Mouse (Mus musculus): ENCODE results near the gene Ap2a2. TPM values are rescaled to one million over a fixed set of nuclear protein-coding genes. Genes with fewer than 3 reads are reported as not detected.
A peak's percentile ranks its signal among the peaks of the same experiment; 100 is the strongest.
"Not testable (repeated sequence)": the region's sequence is repeated elsewhere in the genome, so short reads cannot be mapped to it uniquely, and the experiment has no call there.

Gene Ap2a2
- polyA plus RNA-seq, 1 experiment = 108 TPM

- no peaks in the 10 kb centered on the region for H3K36me3 ChIP-seq (ENCODE audit: control insufficient read depth, insufficient read depth, low read length, poor library complexity, severe bottlenecking)
- H3K9me3 ChIP-seq (replicated peaks; ENCODE audit: control insufficient read depth, insufficient read depth, low read length, poor library complexity, severe bottlenecking) = no peaks in the 10 kb centered on the region
- no peaks in the 10 kb centered on the region for H3K27me3 ChIP-seq (ENCODE audit: control insufficient read depth, insufficient read depth, low read length, poor library complexity, severe bottlenecking)
- H3K4me3 ChIP-seq (ENCODE audit: low read depth, low read length) = no peak overlapping the region
- no peaks in the 10 kb centered on the region for H3K4me1 ChIP-seq (ENCODE audit: control insufficient read depth, insufficient read depth, low read length)
- no peak overlapping the region for H3K9ac ChIP-seq (ENCODE audit: low read depth, poor library complexity, severe bottlenecking)
- TF ChIP-seq POLR2A (IDR thresholded peaks at IDR 0.05; ENCODE audit: insufficient read depth, low read length) (no peak), EP300 (IDR thresholded peaks at IDR 0.05; ENCODE audit: insufficient read depth, low read depth, low read length) (no peak), CTCF (IDR thresholded peaks at IDR 0.05; ENCODE audit: low read depth, low read length) (no peak)
- no peak overlapping the region for H3K27ac ChIP-seq (ENCODE audit: insufficient read depth, low read length)
Observed at GRCm38 (mm10) chr7:141661481-141661880, 99.5 kb downstream of the Ap2a2 start.

GRCm38 (mm10) chr7:141662223-141662622, 100.2 kb downstream of the Ap2a2 start:
- Histone ChIP-seq H3K9me3 (replicated peaks; ENCODE audit: control insufficient read depth, insufficient read depth, low read length, poor library complexity, severe bottlenecking) (no peaks in the 10 kb centered on the region), H3K27me3 (ENCODE audit: control insufficient read depth, insufficient read depth, low read length, poor library complexity, severe bottlenecking) (no peaks in the 10 kb centered on the region), H3K4me1 (ENCODE audit: control insufficient read depth, insufficient read depth, low read length) (no peaks in the 10 kb centered on the region), H3K4me3 (ENCODE audit: low read depth, low read length) (no peak overlapping the region), H3K27ac (ENCODE audit: insufficient read depth, low read length) (no peak overlapping the region), H3K9ac (ENCODE audit: low read depth, poor library complexity, severe bottlenecking) (no peak overlapping the region), H3K36me3 (ENCODE audit: control insufficient read depth, insufficient read depth, low read length, poor library complexity, severe bottlenecking) (no peaks in the 10 kb centered on the region)
- TF ChIP-seq EP300 (IDR thresholded peaks at IDR 0.05; ENCODE audit: insufficient read depth, low read depth, low read length) (no peak), POLR2A (IDR thresholded peaks at IDR 0.05; ENCODE audit: insufficient read depth, low read length) (no peak), CTCF (IDR thresholded peaks at IDR 0.05; ENCODE audit: low read depth, low read length) (no peak)

DNA sequence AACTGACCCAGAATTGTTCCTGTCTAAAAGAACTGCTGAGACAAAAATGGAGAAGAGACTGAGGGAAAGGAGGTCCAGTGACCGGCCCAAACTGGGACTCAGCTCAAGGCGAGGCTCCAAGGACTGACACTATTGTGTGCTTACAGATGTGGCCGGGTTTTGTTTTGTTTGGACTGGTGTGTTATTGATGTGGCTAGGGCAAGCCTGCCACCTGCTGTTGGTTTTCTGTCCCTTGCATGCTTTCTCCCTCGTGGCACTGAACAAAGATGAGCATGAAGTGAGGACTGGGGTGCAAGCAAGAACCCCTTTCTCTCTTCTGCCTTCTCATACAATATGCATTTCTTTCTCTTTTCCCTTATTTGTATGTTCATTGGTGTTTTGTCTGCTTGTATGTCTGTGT, 104.2 kb downstream of the Ap2a2 start:
- Histone ChIP-seq H3K27ac (ENCODE audit: insufficient read depth, low read length) (no peak overlapping the region), H3K4me1 (ENCODE audit: control insufficient read depth, insufficient read depth, low read length) (no peaks in the 10 kb centered on the region), H3K9me3 (replicated peaks; ENCODE audit: control insufficient read depth, insufficient read depth, low read length, poor library complexity, severe bottlenecking) (no peaks in the 10 kb centered on the region), H3K9ac (ENCODE audit: low read depth, poor library complexity, severe bottlenecking) (no peak overlapping the region), H3K27me3 (ENCODE audit: control insufficient read depth, insufficient read depth, low read length, poor library complexity, severe bottlenecking) (no peaks in the 10 kb centered on the region), H3K4me3 (ENCODE audit: low read depth, low read length) (no peak overlapping the region), H3K36me3 (ENCODE audit: control insufficient read depth, insufficient read depth, low read length, poor library complexity, severe bottlenecking) (no peaks in the 10 kb centered on the region)
- TF ChIP-seq POLR2A (IDR thresholded peaks at IDR 0.05; ENCODE audit: insufficient read depth, low read length) (no peak), CTCF (IDR thresholded peaks at IDR 0.05; ENCODE audit: low read depth, low read length) (peak; percentile 79), EP300 (IDR thresholded peaks at IDR 0.05; ENCODE audit: insufficient read depth, low read depth, low read length) (no peak)

- not testable (repeated sequence) for H3K4me3 ChIP-seq (ENCODE audit: low read depth, low read length); H3K27ac ChIP-seq (ENCODE audit: insufficient read depth, low read length); H3K9me3 ChIP-seq (replicated peaks; ENCODE audit: control insufficient read depth, insufficient read depth, low read length, poor library complexity, severe bottlenecking); H3K4me1 ChIP-seq (ENCODE audit: control insufficient read depth, insufficient read depth, low read length); H3K27me3 ChIP-seq (ENCODE audit: control insufficient read depth, insufficient read depth, low read length, poor library complexity, severe bottlenecking); H3K9ac ChIP-seq (ENCODE audit: low read depth, poor library complexity, severe bottlenecking); H3K36me3 ChIP-seq (ENCODE audit: control insufficient read depth, insufficient read depth, low read length, poor library complexity, severe bottlenecking)
Observed at GRCm38 (mm10) chr7:141669097-141669496, 107.1 kb downstream of the Ap2a2 start.

DNA sequence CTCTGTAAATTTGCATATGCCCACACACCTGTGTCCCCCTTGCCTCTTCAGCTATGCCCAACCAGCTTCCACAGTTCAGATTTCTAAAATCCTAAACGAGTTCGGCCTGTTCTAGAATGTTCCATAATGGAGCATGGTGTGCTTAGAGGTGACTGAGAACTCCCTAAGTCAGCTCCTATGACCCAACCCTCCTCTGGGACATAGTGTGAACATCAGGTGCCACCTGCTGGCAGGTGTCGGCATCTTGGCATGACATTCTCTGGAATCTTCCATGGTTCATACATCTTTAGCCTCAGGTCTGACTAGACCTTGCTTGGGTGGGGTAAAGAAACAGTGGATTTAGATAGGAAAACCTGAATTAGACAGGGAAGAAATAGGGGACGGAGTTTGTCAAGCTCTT, 109.0 kb downstream of the Ap2a2 start:
- no peaks in the 10 kb centered on the region for H3K36me3 ChIP-seq (ENCODE audit: control insufficient read depth, insufficient read depth, low read length, poor library complexity, severe bottlenecking)
- TF ChIP-seq CTCF (IDR thresholded peaks at IDR 0.05; ENCODE audit: low read depth, low read length) = peak; percentile 65
- TF ChIP-seq EP300 (IDR thresholded peaks at IDR 0.05; ENCODE audit: insufficient read depth, low read depth, low read length) = no peak
- TF ChIP-seq POLR2A (IDR thresholded peaks at IDR 0.05; ENCODE audit: insufficient read depth, low read length) = no peak

GRCm38 (mm10) chr7:141671626-141672291, 109.8 kb downstream of the Ap2a2 start:
- H3K27me3 ChIP-seq (ENCODE audit: control insufficient read depth, insufficient read depth, low read length, poor library complexity, severe bottlenecking) = no peaks in the 10 kb centered on the region
- TF ChIP-seq EP300 (IDR thresholded peaks at IDR 0.05; ENCODE audit: insufficient read depth, low read depth, low read length) (no peak), CTCF (IDR thresholded peaks at IDR 0.05; ENCODE audit: low read depth, low read length) (no peak), POLR2A (IDR thresholded peaks at IDR 0.05; ENCODE audit: insufficient read depth, low read length) (no peak)
- H3K4me1 ChIP-seq (ENCODE audit: control insufficient read depth, insufficient read depth, low read length) = no peaks in the 10 kb centered on the region
- H3K9me3 ChIP-seq (replicated peaks; ENCODE audit: control insufficient read depth, insufficient read depth, low read length, poor library complexity, severe bottlenecking) = no peaks in the 10 kb centered on the region
- no peak overlapping the region for H3K27ac ChIP-seq (ENCODE audit: insufficient read depth, low read length)
- no peak overlapping the region for H3K4me3 ChIP-seq (ENCODE audit: low read depth, low read length)
- no peaks in the 10 kb centered on the region for H3K36me3 ChIP-seq (ENCODE audit: control insufficient read depth, insufficient read depth, low read length, poor library complexity, severe bottlenecking)
- no peak overlapping the region for H3K9ac ChIP-seq (ENCODE audit: low read depth, poor library complexity, severe bottlenecking)

More for the DNA sequence above, 109.0 kb downstream of the Ap2a2 start:
- H3K9ac ChIP-seq (ENCODE audit: low read depth, poor library complexity, severe bottlenecking) = no peak overlapping the region
- no peaks in the 10 kb centered on the region for H3K9me3 ChIP-seq (replicated peaks; ENCODE audit: control insufficient read depth, insufficient read depth, low read length, poor library complexity, severe bottlenecking)
- no peaks in the 10 kb centered on the region for H3K4me1 ChIP-seq (ENCODE audit: control insufficient read depth, insufficient read depth, low read length)
- no peak overlapping the region for H3K4me3 ChIP-seq (ENCODE audit: low read depth, low read length)
- no peaks in the 10 kb centered on the region for H3K27me3 ChIP-seq (ENCODE audit: control insufficient read depth, insufficient read depth, low read length, poor library complexity, severe bottlenecking)
- no peak overlapping the region for H3K27ac ChIP-seq (ENCODE audit: insufficient read depth, low read length)

Data from ES-Bruce4 (cell line).